Mouse (Mus musculus) hindbrain, embryonic 11.5 days (tissue): ENCODE data around the gene Mum1. TPM values are rescaled to one million over a fixed set of nuclear protein-coding genes. Genes with fewer than 3 reads are reported as not detected.

Experiments
- ATAC-seq: fragments of 200-750 bp; cut with Nextera tagmentation; 2 replicates; pipeline ENCODE4 v1.8.0; 2017; ENCODE audit warnings: mild to moderate bottlenecking, moderate TSS enrichment, moderate library complexity; ENCODE audit not compliant: low FRiP score
- DNase-seq: peaks from one replicate; pipeline ENCODE4 v3.0.0-alpha.2; 2015; ENCODE audit warnings: low spot score
- H3K27ac ChIP-seq: fragments of 300-500 bp; sonication (generic); 2 replicates; pipeline ENCODE4 v1.5.1; 2014; ENCODE audit warnings: mild to moderate bottlenecking, low read depth, low read length
- H3K27me3 ChIP-seq: fragments of 300-500 bp; sonication (generic); 2 replicates; pipeline ENCODE4 v1.6.1; 2014; ENCODE audit warnings: mild to moderate bottlenecking, low read length, moderate library complexity, mixed read lengths; ENCODE audit not compliant: control insufficient read depth, insufficient read depth
- H3K36me3 ChIP-seq: fragments of 300-500 bp; sonication (generic); 2 replicates; pipeline ENCODE4 v1.6.1; 2014; ENCODE audit warnings: mild to moderate bottlenecking, low read length, moderate library complexity, mixed read lengths; ENCODE audit not compliant: control insufficient read depth, insufficient read depth
- H3K4me1 ChIP-seq: fragments of 300-500 bp; sonication (generic); replicated peaks from 2 replicates; pipeline ENCODE4 v1.6.1; 2014; ENCODE audit warnings: low read length, mixed read lengths; ENCODE audit not compliant: control insufficient read depth, insufficient read depth
- H3K4me2 ChIP-seq: fragments of 300-500 bp; sonication (generic); replicated peaks from 2 replicates; pipeline ENCODE4 v1.6.1; 2014; ENCODE audit warnings: mild to moderate bottlenecking, low read depth, low read length
- H3K4me3 ChIP-seq: fragments of 300-500 bp; sonication (generic); 2 replicates; pipeline ENCODE4 v1.5.1; 2014; ENCODE audit warnings: low read depth, low read length
- H3K9ac ChIP-seq: fragments of 300-500 bp; sonication (generic); 2 replicates; pipeline ENCODE4 v1.6.1; 2014; ENCODE audit warnings: low read depth, low read length
- H3K9me3 ChIP-seq: fragments of 300-500 bp; sonication (generic); 2 replicates; pipeline ENCODE4 v1.6.1; 2016; ENCODE audit warnings: low read length; ENCODE audit not compliant: control insufficient read depth
- whole genome bisulfite sequencing: fragments of 180-500 bp; shearing (Covaris S2); extraction: QIAGEN DNeasy Blood & Tissue Kit; methylation state at CpG from one replicate; pipeline ENCODE4 v1.1.7; 2014; 5-methylcytosine and 5-hydroxymethylcytosine counted together
- polyA plus RNA-seq: library from polyadenylated mRNA; unstranded; fragments of >200 nt; fragmentation: Nextera tagmentation; extraction: Ambion mirVana; gene quantifications from 2 replicates; pipeline ENCODE4 v1.2.1, GENCODE M21; 2014

Gene Mum1
- polyA plus RNA-seq, 1 experiment from 2014 or later: 49.4 TPM

DNA sequence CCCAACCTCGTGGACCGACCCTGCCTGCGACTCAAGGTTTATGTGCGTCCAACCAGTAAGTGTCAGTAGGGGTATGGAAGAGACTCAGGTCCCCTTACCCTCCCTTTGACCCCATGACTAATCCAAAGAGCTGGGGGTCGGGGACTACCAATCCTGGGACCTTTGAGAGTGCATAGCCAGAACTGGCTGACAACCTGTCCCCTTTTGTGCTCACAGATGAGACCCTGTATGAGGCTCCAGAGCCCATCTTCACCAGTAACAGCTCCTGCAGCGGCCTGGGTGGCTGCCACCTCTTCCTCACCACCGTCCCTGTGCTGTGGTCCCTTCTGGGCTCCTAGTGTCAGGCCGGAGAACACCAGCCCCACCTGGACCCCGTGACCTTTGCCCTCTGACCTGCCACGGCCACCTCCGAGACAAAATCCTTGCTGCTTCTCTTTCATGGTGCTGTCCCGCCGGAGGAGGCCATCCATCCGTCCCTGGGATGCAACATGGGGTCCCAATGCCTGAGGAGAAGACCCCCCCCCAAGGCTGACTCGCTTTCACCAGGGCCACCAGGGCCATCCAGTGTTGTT lies 37.7 kb upstream of the Mum1 start:
- DNase-seq: no peak
- Histone ChIP-seq H3K36me3 (0 out of 2 replicates have a peak, but pooled peaks cover 4% of the 10 kb centered on the region), H3K4me2 (no peak overlapping the region), H3K4me1 (peaks cover 10% of the 10 kb centered on the region), H3K9ac (no peak overlapping the region), H3K9me3 (no peaks in the 10 kb centered on the region), H3K4me3 (no peak overlapping the region), H3K27ac (no peak overlapping the region), H3K27me3 (peaks cover 4% of the 10 kb centered on the region; the same call in 1 of the 2 replicates)
- ATAC-seq: no peak
- 52% methylated on average over 15 of the region's 15 CpGs for WGBS

DNA sequence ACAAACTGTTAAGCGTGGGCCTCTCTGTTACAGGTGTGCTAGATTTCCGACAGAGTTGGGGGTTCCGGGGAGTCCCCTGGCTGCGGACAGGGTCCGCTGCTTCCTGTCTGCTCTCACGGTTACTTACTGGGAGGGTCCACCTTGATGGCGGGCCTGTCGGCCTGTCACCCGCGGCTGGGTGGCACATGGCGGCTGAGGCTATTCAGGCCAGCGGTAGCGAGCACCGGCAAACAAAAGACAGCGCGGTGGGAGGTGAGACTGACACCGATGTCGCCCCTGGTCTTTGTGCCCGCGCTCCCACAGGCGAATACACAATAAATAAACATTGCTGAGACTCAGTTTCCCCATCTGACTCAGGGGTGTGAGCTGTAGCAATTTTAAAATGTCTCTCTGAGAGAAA lies 36.2 kb upstream of the Mum1 start:
- peak; percentile 38; the same call in 1 of the 2 replicates for ATAC-seq

GRCm38 (mm10) chr10:80190491-80191051 lies 35.7 kb upstream of the Mum1 start:
- peaks cover 2% of the 10 kb centered on the region; the same call in 1 of the 2 replicates for H3K27me3 ChIP-seq
- H3K9ac ChIP-seq: peak overlapping the region; percentile 79
- ATAC-seq: peak; percentile 62
- 0 out of 2 replicates have a peak, but pooled peaks cover 4% of the 10 kb centered on the region for H3K36me3 ChIP-seq
- under 1% methylated on average over 46 of the region's 48 CpGs for WGBS
- peak overlapping the region; percentile 72 for H3K4me2 ChIP-seq
- peak; percentile 77 for DNase-seq
- peak overlapping the region; percentile 86 for H3K27ac ChIP-seq
- peak overlapping the region; percentile 41 for H3K4me3 ChIP-seq
- no peaks in the 10 kb centered on the region for H3K9me3 ChIP-seq
- peaks cover 10% of the 10 kb centered on the region for H3K4me1 ChIP-seq

More for the DNA sequence above, 36.2 kb upstream of the Mum1 start:
- peak; percentile 67 for DNase-seq
- 0 out of 2 replicates have a peak, but pooled peaks cover 4% of the 10 kb centered on the region for H3K36me3 ChIP-seq
- peak overlapping the region; percentile 79 for H3K9ac ChIP-seq
- WGBS: 4% methylated on average over 21 of the region's 21 CpGs
- peaks cover 2% of the 10 kb centered on the region; the same call in 1 of the 2 replicates for H3K27me3 ChIP-seq
- no peaks in the 10 kb centered on the region for H3K9me3 ChIP-seq
- H3K27ac ChIP-seq: peak overlapping the region; percentile 86
- H3K4me1 ChIP-seq: peaks cover 10% of the 10 kb centered on the region
- H3K4me2 ChIP-seq: peak overlapping the region; percentile 72
- H3K4me3 ChIP-seq: peak overlapping the region; percentile 41

- Histone ChIP-seq H3K4me3 (no peak overlapping the region), H3K27me3 (peaks cover 2% of the 10 kb centered on the region; the same call in 1 of the 2 replicates), H3K27ac (peak overlapping the region; percentile 47; the same call in 1 of the 2 replicates), H3K9me3 (no peaks in the 10 kb centered on the region), H3K9ac (no peak overlapping the region), H3K4me1 (peaks cover 15% of the 10 kb centered on the region), H3K36me3 (no peaks in the 10 kb centered on the region), H3K4me2 (no peak overlapping the region)
- DNase-seq (no peak), ATAC-seq (no peak)
- 67% methylated on average over 6 of the region's 6 CpGs for WGBS
Observed at GRCm38 (mm10) chr10:80193976-80194375, 32.3 kb upstream of the Mum1 start.

- peak overlapping the region; percentile 47 for H3K27ac ChIP-seq
- no peak overlapping the region for H3K4me2 ChIP-seq
- DNase-seq (no peak), ATAC-seq (no peak)
- peaks cover 15% of the 10 kb centered on the region for H3K4me1 ChIP-seq
- H3K27me3 ChIP-seq: peaks cover 2% of the 10 kb centered on the region; the same call in 1 of the 2 replicates
- no peak overlapping the region for H3K9ac ChIP-seq
- WGBS: 51% methylated on average over 8 of the region's 8 CpGs
- H3K4me3 ChIP-seq: no peak overlapping the region
- H3K36me3 ChIP-seq: no peaks in the 10 kb centered on the region
- H3K9me3 ChIP-seq: no peaks in the 10 kb centered on the region
Observed at GRCm38 (mm10) chr10:80194441-80194840, 31.8 kb upstream of the Mum1 start.

- DNase-seq (no peak), ATAC-seq (no peak)
- H3K9me3 ChIP-seq: no peaks in the 10 kb centered on the region
- no peak overlapping the region for H3K4me3 ChIP-seq
- no peaks in the 10 kb centered on the region for H3K36me3 ChIP-seq
- no peak overlapping the region for H3K9ac ChIP-seq
- H3K4me2 ChIP-seq: no peak overlapping the region
- H3K27me3 ChIP-seq: peaks cover 2% of the 10 kb centered on the region; the same call in 1 of the 2 replicates
- WGBS: 82% methylated on average over 1 of the region's 1 CpGs
- no peak overlapping the region for H3K27ac ChIP-seq
- H3K4me1 ChIP-seq: peaks cover 5% of the 10 kb centered on the region; the same call in 1 of the 2 replicates
Observed at GRCm38 (mm10) chr10:80196167-80196566, 30.1 kb upstream of the Mum1 start.

GRCm38 (mm10) chr10:80196778-80197581 lies 29.3 kb upstream of the Mum1 start:
- Histone ChIP-seq H3K27ac (peak overlapping the region; percentile 51; the same call in 1 of the 2 replicates), H3K9ac (peak overlapping the region; percentile 11; the same call in 1 of the 2 replicates), H3K4me3 (no peak overlapping the region), H3K4me1 (peaks cover 5% of the 10 kb centered on the region; the same call in 1 of the 2 replicates), H3K27me3 (peaks cover 2% of the 10 kb centered on the region; the same call in 1 of the 2 replicates), H3K9me3 (no peaks in the 10 kb centered on the region), H3K36me3 (no peaks in the 10 kb centered on the region), H3K4me2 (no peak overlapping the region)
- WGBS: 53% methylated on average over 33 of the region's 33 CpGs
- no peak for ATAC-seq
- DNase-seq: no peak

- Histone ChIP-seq H3K36me3 (no peaks in the 10 kb centered on the region), H3K9me3 (no peaks in the 10 kb centered on the region), H3K4me1 (peaks cover 8% of the 10 kb centered on the region; the same call in 1 of the 2 replicates), H3K27me3 (no peaks in the 10 kb centered on the region), H3K4me2 (no peak overlapping the region), H3K9ac (no peak overlapping the region), H3K27ac (no peak overlapping the region), H3K4me3 (no peak overlapping the region)
- ATAC-seq: peak; percentile 71
- DNase-seq: peak; percentile 92
- WGBS: 59% methylated on average over 3 of the region's 3 CpGs
Observed at GRCm38 (mm10) chr10:80199440-80200008, 26.7 kb upstream of the Mum1 start.
